Mouse (Mus musculus) hindbrain, postnatal 0 days (tissue): Measurements from ENCODE around the gene Rgs6. TPM values are rescaled to one million over a fixed set of nuclear protein-coding genes. Genes with fewer than 3 reads are reported as not detected.

Experiments
- ATAC-seq: fragments of 200-750 bp; cut with Nextera tagmentation; 2 replicates; pipeline ENCODE4 v1.8.0; 2017; ENCODE audit warnings: mild to moderate bottlenecking, moderate TSS enrichment, moderate library complexity
- DNase-seq: peaks from one replicate; pipeline ENCODE4 v3.0.0-alpha.2; 2015; ENCODE audit warnings: low spot score
- H3K27ac ChIP-seq: fragments of 300-500 bp; sonication (generic); 2 replicates; pipeline ENCODE4 v1.5.1; 2014; ENCODE audit warnings: mild to moderate bottlenecking
- H3K27me3 ChIP-seq: fragments of 300-500 bp; sonication (generic); 2 replicates; pipeline ENCODE4 v1.6.1; 2014; ENCODE audit warnings: low read length, mixed read lengths; ENCODE audit not compliant: insufficient read depth
- H3K36me3 ChIP-seq: fragments of 300-500 bp; sonication (generic); 2 replicates; pipeline ENCODE4 v1.6.1; 2014; ENCODE audit warnings: low read length, mixed read lengths; ENCODE audit not compliant: insufficient read depth
- H3K4me1 ChIP-seq: fragments of 300-500 bp; sonication (generic); 2 replicates; pipeline ENCODE4 v1.6.1; 2014; ENCODE audit warnings: antibody characterized with exemption, low read length, mixed read lengths; ENCODE audit not compliant: insufficient read depth
- H3K4me2 ChIP-seq: fragments of 300-500 bp; sonication (generic); 2 replicates; pipeline ENCODE4 v1.6.1; 2014; ENCODE audit warnings: low read depth, mild to moderate bottlenecking, low read length, moderate library complexity, mixed read lengths
- H3K4me3 ChIP-seq: fragments of 300-500 bp; sonication (generic); 2 replicates; pipeline ENCODE4 v1.5.1; 2014; ENCODE audit warnings: low read length
- H3K9ac ChIP-seq: fragments of 300-500 bp; sonication (generic); replicated peaks from 2 replicates; pipeline ENCODE4 v1.6.1; 2014; ENCODE audit warnings: mild to moderate bottlenecking, low read length, moderate library complexity, mixed read lengths
- H3K9me3 ChIP-seq: fragments of 300-500 bp; sonication (generic); 2 replicates; pipeline ENCODE4 v1.6.1; 2016; ENCODE audit warnings: low read length, mixed read lengths
- CTCF ChIP-seq: IDR thresholded peaks from 2 replicates; pipeline ENCODE4 v1.5.1; 2016; ENCODE audit warnings: antibody characterized with exemption, control low read depth, low read depth
- WGBS: fragments of 180-500 bp; shearing (Covaris S2); extraction: QIAGEN DNeasy Blood & Tissue Kit; methylation state at CpG from one replicate; pipeline ENCODE4 v1.1.7; 2014; 5-methylcytosine and 5-hydroxymethylcytosine counted together
- polyA plus RNA-seq: library from polyadenylated mRNA; unstranded; fragments of >200 nt; fragmentation: Nextera tagmentation; extraction: Ambion mirVana; gene quantifications from 2 replicates; pipeline ENCODE4 v1.2.1, GENCODE M21; 2015
- total RNA-seq: library from RNA; depleted of rRNA; stranded (reverse); fragments of >200 nt; gene quantifications from 2 replicates; pipeline ENCODE4 v1.2.3, GENCODE M21; 2014

Gene Rgs6
- total and polyA plus RNA-seq, 2 experiments from 2014 or later = 14.3 to 16.4 TPM

DNA sequence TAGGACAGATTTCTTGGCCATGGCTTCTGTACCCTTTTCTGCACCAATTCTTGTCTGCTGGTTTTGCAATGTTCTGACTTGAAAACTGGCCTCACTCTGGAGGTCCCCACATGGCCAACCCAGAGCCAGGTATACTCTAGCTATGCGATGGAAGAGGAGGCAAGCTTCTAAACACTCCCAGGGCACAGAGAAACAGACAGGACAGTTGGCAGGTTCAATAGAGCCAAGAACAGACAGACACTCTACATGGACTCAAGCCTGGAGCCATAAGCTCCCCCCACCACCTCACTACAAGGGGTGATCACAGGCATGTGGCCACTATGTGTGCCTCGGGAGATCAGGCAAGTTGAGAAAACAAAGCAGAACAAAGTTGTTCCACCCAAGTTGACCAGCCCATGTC lies 572.1 kb downstream of the Rgs6 start:
- TF ChIP-seq CTCF = no peak
- Histone ChIP-seq H3K9me3 (no peaks in the 10 kb centered on the region), H3K36me3 (no peaks in the 10 kb centered on the region), H3K4me2 (no peak overlapping the region), H3K9ac (no peak overlapping the region), H3K4me3 (no peak overlapping the region), H3K27me3 (no peaks in the 10 kb centered on the region), H3K4me1 (peaks cover 5% of the 10 kb centered on the region; the same call in 1 of the 2 replicates), H3K27ac (no peak overlapping the region)
- DNase-seq (no peak), ATAC-seq (no peak)
- 77% methylated on average over 2 of the region's 2 CpGs for WGBS

DNA sequence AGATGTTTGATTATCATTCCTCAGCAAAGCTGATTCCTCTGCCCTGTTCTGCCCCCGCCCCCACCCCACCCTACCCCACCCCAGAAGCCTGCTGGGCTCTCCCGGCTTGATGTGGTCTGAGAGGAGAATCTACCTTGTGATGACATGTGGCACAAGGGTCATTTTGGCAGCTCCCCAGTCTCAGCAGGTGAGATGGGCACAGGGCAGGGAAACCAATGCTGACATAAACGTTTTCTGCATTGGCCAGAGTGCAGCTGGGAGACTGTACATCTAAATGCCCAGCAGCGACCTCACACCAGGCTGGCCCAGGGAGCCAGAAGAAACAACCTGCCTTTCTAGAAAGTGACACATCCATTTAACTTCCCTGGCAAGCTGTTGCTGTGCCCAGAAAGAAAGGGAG lies 572.6 kb downstream of the Rgs6 start:
- no peak overlapping the region for H3K4me3 ChIP-seq
- ATAC-seq (no peak), DNase-seq (no peak)
- no peak overlapping the region for H3K4me2 ChIP-seq
- TF ChIP-seq CTCF = no peak
- H3K27me3 ChIP-seq = no peaks in the 10 kb centered on the region
- 60% methylated on average over 4 of the region's 4 CpGs for WGBS
- H3K4me1 ChIP-seq = peaks cover 5% of the 10 kb centered on the region; the same call in 1 of the 2 replicates
- H3K9ac ChIP-seq = no peak overlapping the region
- H3K9me3 ChIP-seq = no peaks in the 10 kb centered on the region
- H3K36me3 ChIP-seq = no peaks in the 10 kb centered on the region
- H3K27ac ChIP-seq = no peak overlapping the region

DNA sequence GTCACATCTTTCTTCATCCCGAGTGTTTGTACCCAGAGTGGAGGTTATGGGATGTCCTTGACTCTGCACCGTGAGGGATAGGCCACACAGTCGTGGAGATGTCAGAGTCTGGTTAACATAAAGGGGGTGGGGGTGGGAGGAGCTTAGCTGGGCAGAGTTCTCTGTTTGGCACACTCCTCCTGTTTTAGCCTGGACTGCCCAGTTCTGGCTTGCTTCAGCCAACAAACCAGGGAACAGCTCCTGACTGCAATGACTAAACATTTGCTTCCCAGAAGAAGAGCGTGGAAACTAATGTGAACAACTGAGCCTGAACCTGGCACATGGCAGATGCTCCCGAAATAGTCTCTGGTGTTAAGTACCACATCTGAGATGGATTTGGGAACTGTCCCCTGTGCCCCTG lies 575.6 kb downstream of the Rgs6 start:
- H3K9me3 ChIP-seq = no peaks in the 10 kb centered on the region
- H3K27ac ChIP-seq = no peak overlapping the region
- no peak for TF ChIP-seq CTCF
- H3K36me3 ChIP-seq = no peaks in the 10 kb centered on the region
- 46% methylated on average over 5 of the region's 5 CpGs for WGBS
- ATAC-seq (peak; percentile 74; the same call in 1 of the 2 replicates), DNase-seq (no peak)
- no peak overlapping the region for H3K4me2 ChIP-seq
- H3K4me1 ChIP-seq = peaks cover 5% of the 10 kb centered on the region; the same call in 1 of the 2 replicates
- no peak overlapping the region for H3K9ac ChIP-seq
- no peak overlapping the region for H3K4me3 ChIP-seq
- no peaks in the 10 kb centered on the region for H3K27me3 ChIP-seq

DNA sequence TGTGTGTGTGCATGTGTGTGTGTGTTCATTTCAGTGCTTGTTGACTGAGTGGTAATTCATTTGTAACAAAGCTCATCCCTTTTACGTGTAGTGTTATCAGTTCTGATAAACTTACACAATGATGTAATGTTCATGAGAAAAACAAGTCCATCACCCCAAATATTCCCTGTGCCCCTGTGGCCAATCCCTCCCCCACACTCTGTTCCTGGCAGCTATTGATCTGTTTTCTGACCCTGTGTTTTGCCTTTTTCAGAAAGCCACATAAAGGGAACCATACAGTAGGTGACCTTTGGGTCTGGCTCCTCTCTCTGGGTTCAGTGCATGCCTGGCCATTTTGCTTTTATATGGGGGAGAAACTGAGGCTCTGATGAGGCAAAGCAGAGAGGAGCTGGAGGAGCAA lies 577.0 kb downstream of the Rgs6 start:
- Histone ChIP-seq H3K4me3 (no peak overlapping the region), H3K4me2 (no peak overlapping the region), H3K36me3 (no peaks in the 10 kb centered on the region), H3K27ac (no peak overlapping the region), H3K4me1 (peaks cover 5% of the 10 kb centered on the region; the same call in 1 of the 2 replicates), H3K9ac (no peak overlapping the region), H3K9me3 (no peaks in the 10 kb centered on the region), H3K27me3 (no peaks in the 10 kb centered on the region)
- 96% methylated on average over 1 of the region's 1 CpGs for WGBS
- no peak for TF ChIP-seq CTCF
- ATAC-seq = no peak
- no peak for DNase-seq

DNA sequence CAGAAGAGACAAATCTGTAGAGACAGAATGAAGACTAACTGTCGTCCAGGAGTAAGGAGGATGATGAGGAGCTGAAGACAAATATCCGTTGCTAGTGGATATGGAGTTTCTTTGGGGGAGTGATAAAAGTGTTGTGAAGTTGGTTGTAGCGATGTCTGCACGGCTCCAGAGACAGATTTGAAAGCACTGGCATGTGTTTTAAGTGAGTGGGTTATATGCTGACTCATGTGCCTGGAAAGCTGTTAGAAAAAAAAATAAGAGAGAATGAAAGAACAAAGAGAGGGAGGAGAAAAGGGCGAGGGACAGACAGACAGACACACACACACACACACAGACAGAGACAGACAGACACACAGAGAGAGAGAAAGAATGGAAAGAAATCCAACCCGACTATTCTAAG lies 580.2 kb downstream of the Rgs6 start:
- Histone ChIP-seq H3K36me3 (no peaks in the 10 kb centered on the region), H3K4me2 (no peak overlapping the region), H3K9me3 (no peaks in the 10 kb centered on the region), H3K4me1 (no peaks in the 10 kb centered on the region), H3K27me3 (no peaks in the 10 kb centered on the region), H3K9ac (no peak overlapping the region), H3K4me3 (no peak overlapping the region), H3K27ac (peak overlapping the region; percentile 67; the same call in 1 of the 2 replicates)
- DNase-seq (no peak), ATAC-seq (no peak)
- 89% methylated on average over 6 of the region's 6 CpGs for WGBS
- no peak for TF ChIP-seq CTCF

DNA sequence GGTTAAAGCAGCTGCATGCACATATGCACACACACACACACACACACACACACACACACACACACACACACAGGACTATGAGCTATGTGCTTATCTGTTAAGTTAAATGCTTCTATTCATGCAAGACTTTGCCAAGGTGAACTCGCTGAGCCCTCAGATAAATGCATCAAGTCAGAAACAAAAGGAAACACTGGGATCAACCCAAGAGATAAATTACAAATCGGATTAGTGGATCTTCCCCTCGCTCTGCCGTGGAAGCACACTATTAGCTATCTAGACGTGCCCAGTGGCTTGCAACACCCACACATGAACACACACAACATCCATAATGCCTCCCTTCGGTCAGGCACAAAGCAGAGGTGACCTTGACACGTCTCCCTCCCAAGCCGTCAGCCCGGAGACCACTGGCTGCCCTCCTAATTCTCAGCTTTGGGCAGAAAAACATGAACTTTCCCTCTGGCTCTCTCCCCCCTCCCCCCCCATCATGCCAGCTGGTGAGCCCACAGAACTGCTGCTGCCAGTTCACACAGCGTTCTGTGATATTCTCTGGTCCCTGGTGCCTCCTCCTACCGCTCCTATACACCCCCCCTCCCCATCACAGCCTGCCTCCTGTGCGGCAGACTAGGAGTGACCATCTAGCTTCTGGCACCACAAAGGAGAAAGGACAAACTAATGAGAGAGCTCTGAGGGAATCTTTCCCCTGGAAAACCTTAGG lies 581.6 kb downstream of the Rgs6 start:
- ATAC-seq = peak; percentile 83
- no peaks in the 10 kb centered on the region for H3K36me3 ChIP-seq
- H3K4me1 ChIP-seq = no peaks in the 10 kb centered on the region
- H3K9me3 ChIP-seq = no peaks in the 10 kb centered on the region
- H3K4me2 ChIP-seq = no peak overlapping the region
- 21% methylated on average over 12 of the region's 12 CpGs for WGBS
- no peak for TF ChIP-seq CTCF
- no peaks in the 10 kb centered on the region for H3K27me3 ChIP-seq
- peak overlapping the region; percentile 67; the same call in 1 of the 2 replicates for H3K27ac ChIP-seq
- no peak overlapping the region for H3K4me3 ChIP-seq
- no peak overlapping the region for H3K9ac ChIP-seq
- peak; percentile 62 for DNase-seq

DNA sequence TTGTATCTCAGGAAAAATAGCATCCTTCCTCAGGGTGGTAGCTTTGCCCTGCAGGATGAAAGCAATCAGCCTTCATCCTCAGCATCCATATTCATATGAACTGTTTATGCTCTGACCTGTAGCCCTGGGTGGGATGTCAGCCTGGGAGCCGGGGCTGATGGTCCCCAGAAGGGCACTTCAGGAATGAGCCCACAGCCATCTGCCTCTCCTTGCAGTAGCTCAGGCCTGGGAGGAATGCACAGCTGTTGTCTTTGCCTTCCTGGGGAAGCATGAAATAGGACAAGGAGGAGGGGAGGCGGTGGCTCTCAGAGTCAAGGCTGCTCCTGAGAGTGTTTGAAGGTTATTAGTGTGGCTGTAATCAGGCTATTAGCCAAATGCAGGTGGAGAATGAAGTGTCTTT lies 590.7 kb downstream of the Rgs6 start:
- no peak overlapping the region for H3K4me3 ChIP-seq
- no peak overlapping the region for H3K4me2 ChIP-seq
- H3K9me3 ChIP-seq = no peaks in the 10 kb centered on the region
- H3K4me1 ChIP-seq = no peaks in the 10 kb centered on the region
- H3K27me3 ChIP-seq = no peaks in the 10 kb centered on the region
- ATAC-seq (0 out of 2 replicates have a peak, but pooled peaks have one; percentile 12), DNase-seq (peak; percentile 23)
- H3K9ac ChIP-seq = no peak overlapping the region
- WGBS = 50% methylated on average over 2 of the region's 2 CpGs
- H3K36me3 ChIP-seq = no peaks in the 10 kb centered on the region
- no peak for TF ChIP-seq CTCF
- H3K27ac ChIP-seq = peak overlapping the region; percentile 22; the same call in 1 of the 2 replicates
